Mouse (Mus musculus): Measurements from ENCODE around the gene Rpp40. TPM values are rescaled to one million over a fixed set of nuclear protein-coding genes. Genes with fewer than 3 reads are reported as not detected.

The Rpp40 gene
- total and polyA plus RNA-seq, 3 experiments, result 22.8 to 31.6 TPM; not detected in 1

- Histone ChIP-seq H3K27me3 (ENCODE audit: control insufficient read depth in 1 of 2, insufficient read depth in 2 of 2, low read length in 2 of 2) (no peaks in the 10 kb centered on the region), H3K4me1 (ENCODE audit: control insufficient read depth in 1 of 2, insufficient read depth in 2 of 2, low read length in 2 of 2) (no peaks in the 10 kb centered on the region), H3K79me2 (ENCODE audit: control insufficient read depth, insufficient read depth, low read length, poor library complexity) (peaks cover 4% of the 10 kb centered on the region; the same call in 1 of the 2 replicates), H3K9me3 (replicated peaks; ENCODE audit: insufficient read depth, low read length) (no peaks in the 10 kb centered on the region), H3K9ac (ENCODE audit: control insufficient read depth, low read depth, low read length, poor library complexity, severe bottlenecking) (no peak overlapping the region), H3K27ac (ENCODE audit: control insufficient read depth, low read depth, low read length) (no peak overlapping the region), H3K4me3 (ENCODE audit: control insufficient read depth in 1 of 2, insufficient read depth in 1 of 2, low read depth in 2 of 2, low read length in 2 of 2) (no peak overlapping the region), H3K36me3 (ENCODE audit: control insufficient read depth in 1 of 2, insufficient read depth in 2 of 2, low read length in 2 of 2) (no peaks in the 10 kb centered on the region; a peak in 1 of 4 replicates)
- no peak for TF ChIP-seq JUND (IDR thresholded peaks at IDR 0.05; ENCODE audit: low read depth, low read length)
- TF ChIP-seq SIN3A (IDR thresholded peaks at IDR 0.05; ENCODE audit: low read length), result no peak
- no peak for TF ChIP-seq MEF2A (IDR thresholded peaks at IDR 0.05; ENCODE audit: extremely low read depth, insufficient replicate concordance, low read depth, low read length, poor library complexity, severe bottlenecking)
- TF ChIP-seq MXI1 (IDR thresholded peaks at IDR 0.05; ENCODE audit: low read depth, low read length), result no peak
- TF ChIP-seq TAL1 (IDR thresholded peaks at IDR 0.05; ENCODE audit: low read length), result no peak
- TF ChIP-seq CTCF (IDR thresholded peaks at IDR 0.05 in 2 of 3, conservative IDR thresholded peaks at IDR 0.05 in 1 of 3; ENCODE audit: control insufficient read depth in 1 of 3, insufficient read depth in 1 of 3, low read depth in 2 of 3, low read length in 3 of 3, poor library complexity in 1 of 3, severe bottlenecking in 1 of 3), result no peak
- TF ChIP-seq HCFC1 (IDR thresholded peaks at IDR 0.05; ENCODE audit: low read depth, low read length), result no peak
- no peak for TF ChIP-seq ZC3H11A (IDR thresholded peaks at IDR 0.05; ENCODE audit: low read depth, low read length)
- no peak for TF ChIP-seq SMC3 (IDR thresholded peaks at IDR 0.05; ENCODE audit: low read depth, low read length)
- TF ChIP-seq POLR2AphosphoS5 (IDR thresholded peaks at IDR 0.05; ENCODE audit: borderline replicate concordance, low read depth, low read length), result no peak
- TF ChIP-seq POLR2AphosphoS2 (IDR thresholded peaks at IDR 0.05; ENCODE audit: low read length), result no peak
- TF ChIP-seq BHLHE40 (IDR thresholded peaks at IDR 0.05; ENCODE audit: borderline replicate concordance, low read depth, low read length), result no peak
- no peak for TF ChIP-seq TBP (IDR thresholded peaks at IDR 0.05; ENCODE audit: low read depth, low read length)
- TF ChIP-seq MAFK (IDR thresholded peaks at IDR 0.05; ENCODE audit: borderline replicate concordance, low read depth, low read length), result no peak
- TF ChIP-seq GABPA (IDR thresholded peaks at IDR 0.05; ENCODE audit: low read depth, low read length), result no peak
- TF ChIP-seq RCOR1 (IDR thresholded peaks at IDR 0.05; ENCODE audit: low read depth, low read length), result no peak
- DNase-seq (ENCODE audit: low read depth, low spot score), result no peak
These were observed 53.1 kb downstream of the Rpp40 start for GRCm38 (mm10) chr13:35852851-35853575.

GRCm38 (mm10) chr13:35851581-35851980 lies 54.6 kb downstream of the Rpp40 start:
- H3K4me3 ChIP-seq (ENCODE audit: control insufficient read depth in 1 of 2, insufficient read depth in 1 of 2, low read depth in 2 of 2, low read length in 2 of 2), result no peak overlapping the region
- no peak overlapping the region for H3K9ac ChIP-seq (ENCODE audit: control insufficient read depth, low read depth, low read length, poor library complexity, severe bottlenecking)
- DNase-seq (ENCODE audit: low read depth, low spot score), result no peak
- peaks cover 4% of the 10 kb centered on the region; the same call in 1 of the 2 replicates for H3K79me2 ChIP-seq (ENCODE audit: control insufficient read depth, insufficient read depth, low read length, poor library complexity)
- H3K27ac ChIP-seq (ENCODE audit: control insufficient read depth, low read depth, low read length), result no peak overlapping the region
- H3K9me3 ChIP-seq (replicated peaks; ENCODE audit: insufficient read depth, low read length), result no peaks in the 10 kb centered on the region
- no peaks in the 10 kb centered on the region for H3K27me3 ChIP-seq (ENCODE audit: control insufficient read depth in 1 of 2, insufficient read depth in 2 of 2, low read length in 2 of 2)
- H3K4me1 ChIP-seq (ENCODE audit: control insufficient read depth in 1 of 2, insufficient read depth in 2 of 2, low read length in 2 of 2), result no peaks in the 10 kb centered on the region; a peak in 1 of 4 replicates
- TF ChIP-seq MYB (IDR thresholded peaks at IDR 0.05; ENCODE audit: low read depth, low read length) (no peak), ZNF384 (IDR thresholded peaks at IDR 0.05; ENCODE audit: low read depth, low read length) (no peak), RAD21 (IDR thresholded peaks at IDR 0.05; ENCODE audit: low read depth, low read length) (no peak), TCF12 (IDR thresholded peaks at IDR 0.05; ENCODE audit: low read depth, low read length) (no peak), ZKSCAN1 (IDR thresholded peaks at IDR 0.05; ENCODE audit: low read depth, low read length) (no peak), NELFE (IDR thresholded peaks at IDR 0.05; ENCODE audit: low read depth, low read length) (no peak), EP300 (IDR thresholded peaks at IDR 0.05; ENCODE audit: low read depth in 1 of 2, low read length in 2 of 2) (no peak), ETS1 (IDR thresholded peaks at IDR 0.05; ENCODE audit: low read depth, low read length) (no peak), ZMIZ1 (IDR thresholded peaks at IDR 0.05; ENCODE audit: low read depth, low read length) (no peak), POLR2AphosphoS5 (IDR thresholded peaks at IDR 0.05; ENCODE audit: borderline replicate concordance, low read depth, low read length) (no peak)
- peaks cover 0 to 2% of the 10 kb centered on the region in 2 experiments; a peak in 1 of 4 replicates for H3K36me3 ChIP-seq (ENCODE audit: control insufficient read depth in 1 of 2, insufficient read depth in 2 of 2, low read length in 2 of 2)

Data from MEL (cell line).